Mouse (Mus musculus): Measurements from ENCODE around the gene Cldnd2. TPM values are rescaled to one million over a fixed set of nuclear protein-coding genes. Genes with fewer than 3 reads are reported as not detected.
A peak's percentile ranks its signal among the peaks of the same experiment; 100 is the strongest.

Gene Cldnd2
- total RNA-seq, 2 experiments from 2014 or later = not detected

GRCm38 (mm10) chr7:43443126-43443916, 2.7 kb downstream of the Cldnd2 start:
- peak; percentile 83 for DNase-seq
- intact Hi-C loops (cut with DNase I) = loop anchor here (5.0 kb wide), 2 partner anchors 136 to 804 kb away; partner anchors contain the start of genes 1700028J19Rik and 2410002F23Rik

GRCm38 (mm10) chr7:43443917-43444293, 3.3 kb downstream of the Cldnd2 start, which contains the start of the genes Etfb and Gm45233:
Gene Etfb, plus strand, starts transcription at chr7:43444083.
Gene Gm45233, plus strand, starts transcription at chr7:43444128.
- intact Hi-C loops (cut with DNase I) = loop anchor here (5.0 kb wide), 2 partner anchors 137 to 803 kb away; partner anchors contain the start of genes 1700028J19Rik and 2410002F23Rik
- peak; percentile 90 to 92 for DNase-seq

- no peak for DNase-seq
- intact Hi-C loops (cut with DNase I) = no loop called here
Measured at GRCm38 (mm10) chr7:43447801-43448200, 7.2 kb downstream of the Cldnd2 start.

- intact Hi-C loops (cut with DNase I) = no loop called here
- DNase-seq = no peak
Measured at GRCm38 (mm10) chr7:43448246-43448645, 7.7 kb downstream of the Cldnd2 start.

- intact Hi-C loops (cut with DNase I) = no loop called here
- no peak for DNase-seq
Measured at GRCm38 (mm10) chr7:43449811-43450210, 9.2 kb downstream of the Cldnd2 start.

GRCm38 (mm10) chr7:43451726-43452125, 11.1 kb downstream of the Cldnd2 start:
- intact Hi-C loops (cut with DNase I) = no loop called here
- DNase-seq = no peak

GRCm38 (mm10) chr7:43452609-43453008, 12.0 kb downstream of the Cldnd2 start:
- DNase-seq = no peak
- intact Hi-C loops (cut with DNase I) = no loop called here

- intact Hi-C loops (cut with DNase I) = no loop called here
- no peak for DNase-seq
Measured at GRCm38 (mm10) chr7:43453599-43454355, 13.2 kb downstream of the Cldnd2 start.

GRCm38 (mm10) chr7:43454371-43454770, 13.8 kb downstream of the Cldnd2 start:
- intact Hi-C loops (cut with DNase I) = no loop called here
- no peak for DNase-seq

- intact Hi-C loops (cut with DNase I) = no loop called here
- DNase-seq = no peak
Measured at GRCm38 (mm10) chr7:43462851-43463250, 22.3 kb downstream of the Cldnd2 start, which contains the start of gene Vsig10l. Gene Vsig10l, plus strand, starts transcription at chr7:43463151.

GRCm38 (mm10) chr7:43463976-43464375, 23.4 kb downstream of the Cldnd2 start:
- DNase-seq = no peak
- intact Hi-C loops (cut with DNase I) = no loop called here

- no peak for DNase-seq
- intact Hi-C loops (cut with DNase I) = loop anchor here (5.0 kb wide), 3 partner anchors 97 to 207 kb away; partner anchors contain the start of genes Ctu1, Zfp658 and Zfp719
Measured at GRCm38 (mm10) chr7:43464864-43465343, 24.3 kb downstream of the Cldnd2 start.

GRCm38 (mm10) chr7:43465344-43466098, 24.9 kb downstream of the Cldnd2 start:
- DNase-seq = peak; percentile 87
- intact Hi-C loops (cut with DNase I) = loop anchor here (1.0 to 5.0 kb wide), 4 partner anchors 42 to 207 kb away; partner anchors contain the start of genes Ctu1, Zfp658 and Zfp719

- peak; percentile 81 to 83 for DNase-seq
- intact Hi-C loops (cut with DNase I) = loop anchor here (1.0 to 5.0 kb wide), 4 partner anchors 43 to 206 kb away; partner anchors contain the start of genes Ctu1, Zfp658 and Zfp719
Measured at GRCm38 (mm10) chr7:43466099-43466694, 25.6 kb downstream of the Cldnd2 start.

GRCm38 (mm10) chr7:43470373-43470772, 29.8 kb downstream of the Cldnd2 start:
- DNase-seq = peak in 1 of 2 experiments; percentile 47
- intact Hi-C loops (cut with DNase I) = no loop called here

GRCm38 (mm10) chr7:43475706-43476105, 35.1 kb downstream of the Cldnd2 start:
- intact Hi-C loops (cut with DNase I) = no loop called here
- no peak for DNase-seq

GRCm38 (mm10) chr7:43476376-43476775, 35.8 kb downstream of the Cldnd2 start:
- DNase-seq = no peak
- intact Hi-C loops (cut with DNase I) = no loop called here

- intact Hi-C loops (cut with DNase I) = no loop called here
- no peak for DNase-seq
Measured at GRCm38 (mm10) chr7:43481191-43481590, 40.6 kb downstream of the Cldnd2 start.

GRCm38 (mm10) chr7:43482090-43482716, 41.6 kb downstream of the Cldnd2 start:
- intact Hi-C loops (cut with DNase I) = no loop called here
- DNase-seq = no peak

Measured in heart, postnatal 36 days (tissue).